Mouse (Mus musculus): Measurements from ENCODE around the gene Gm26897.

Gene Gm26897

GRCm38 (mm10) chr5:111733851-111734250 lies at the start of gene Gm26897:
TSS of gene Gm26897 (plus strand) at chr5:111733924.
- DNase-seq (ENCODE audit: extremely low spot score, low read depth, low spot score), result no peak

GRCm38 (mm10) chr5:111687370-111687769 lies 46.4 kb upstream of the Gm26897 start:
- DNase-seq (ENCODE audit: extremely low spot score, low read depth, low spot score), result no peak

- no peak for DNase-seq (ENCODE audit: extremely low spot score, low read depth, low spot score)
Observed at GRCm38 (mm10) chr5:111688584-111688983, 45.1 kb upstream of the Gm26897 start.

GRCm38 (mm10) chr5:111697996-111698395 lies 35.7 kb upstream of the Gm26897 start:
- DNase-seq (ENCODE audit: extremely low spot score, low read depth, low spot score), result no peak

- no peak for DNase-seq (ENCODE audit: extremely low spot score, low read depth, low spot score)
Observed at GRCm38 (mm10) chr5:111699711-111700303, 33.9 kb upstream of the Gm26897 start.

- no peak for DNase-seq (ENCODE audit: extremely low spot score, low read depth, low spot score)
Observed at GRCm38 (mm10) chr5:111701634-111702329, 31.9 kb upstream of the Gm26897 start.

GRCm38 (mm10) chr5:111703586-111703985 lies 30.1 kb upstream of the Gm26897 start:
- no peak for DNase-seq (ENCODE audit: extremely low spot score, low read depth, low spot score)

- DNase-seq (ENCODE audit: extremely low spot score, low read depth, low spot score), result no peak
Observed at GRCm38 (mm10) chr5:111704326-111704725, 29.4 kb upstream of the Gm26897 start.

- DNase-seq (ENCODE audit: extremely low spot score, low read depth, low spot score), result no peak
Observed at GRCm38 (mm10) chr5:111709195-111709901, 24.4 kb upstream of the Gm26897 start.

- no peak for DNase-seq (ENCODE audit: extremely low spot score, low read depth, low spot score)
Observed at GRCm38 (mm10) chr5:111719018-111719417, 14.7 kb upstream of the Gm26897 start.

GRCm38 (mm10) chr5:111720726-111721125 lies 13.0 kb upstream of the Gm26897 start:
- DNase-seq (ENCODE audit: extremely low spot score, low read depth, low spot score), result no peak

- DNase-seq (ENCODE audit: extremely low spot score, low read depth, low spot score), result no peak
Observed at GRCm38 (mm10) chr5:111724713-111725112, 9.0 kb upstream of the Gm26897 start.

- no peak for DNase-seq (ENCODE audit: extremely low spot score, low read depth, low spot score)
Observed at GRCm38 (mm10) chr5:111725195-111725920, 8.4 kb upstream of the Gm26897 start.

- no peak for DNase-seq (ENCODE audit: extremely low spot score, low read depth, low spot score)
Observed at GRCm38 (mm10) chr5:111728411-111728810, 5.3 kb upstream of the Gm26897 start.

- no peak for DNase-seq (ENCODE audit: extremely low spot score, low read depth, low spot score)
Observed at GRCm38 (mm10) chr5:111730560-111731167, 3.1 kb upstream of the Gm26897 start.

- DNase-seq (ENCODE audit: extremely low spot score, low read depth, low spot score), result no peak
Observed at GRCm38 (mm10) chr5:111732194-111732593, 1.5 kb upstream of the Gm26897 start.

- no peak for DNase-seq (ENCODE audit: extremely low spot score, low read depth, low spot score)
Observed at GRCm38 (mm10) chr5:111739480-111739879, 5.8 kb downstream of the Gm26897 start.

- DNase-seq (ENCODE audit: extremely low spot score, low read depth, low spot score), result no peak
Observed at GRCm38 (mm10) chr5:111740384-111741275, 6.9 kb downstream of the Gm26897 start.

GRCm38 (mm10) chr5:111741352-111741751 lies 7.6 kb downstream of the Gm26897 start:
- DNase-seq (ENCODE audit: extremely low spot score, low read depth, low spot score), result no peak

- DNase-seq (ENCODE audit: extremely low spot score, low read depth, low spot score), result no peak
Observed at GRCm38 (mm10) chr5:111742290-111742898, 8.7 kb downstream of the Gm26897 start.

Data from hindlimb bud, embryonic 11.5 days (tissue).